Mouse (Mus musculus) MEL (cell line): Measurements from ENCODE around the gene Dnaic1. TPM values are rescaled to one million over a fixed set of nuclear protein-coding genes. Genes with fewer than 3 reads are reported as not detected.

Experiments used
- DNase-seq: peaks from one replicate; pipeline ENCODE4 v3.0.0; 2011; ENCODE audit warnings: low read depth, low spot score
- H3K27ac ChIP-seq: 2 replicates; pipeline ENCODE4 v1.5.1; 2012; ENCODE audit warnings: low read depth, mild to moderate bottlenecking, control low read depth, low read length, moderate library complexity; ENCODE audit not compliant: control insufficient read depth
- H3K27me3 ChIP-seq, 2 experiments: fragments of 150-350 bp in 1 of 2; sonication (generic) in 1 of 2; 2 replicates each; pipeline ENCODE4 v1.6.1; 2012; ENCODE audit warnings: low read length in 2 of 2, mild to moderate bottlenecking in 2 of 2, improper control_type of control experiment in 1 of 2, moderate library complexity in 1 of 2; ENCODE audit not compliant: insufficient read depth in 2 of 2, control insufficient read depth in 1 of 2
- H3K36me3 ChIP-seq, 2 experiments: 2 replicates each; pipeline ENCODE4 v1.6.1; 2012 to 2014; ENCODE audit warnings: low read length in 2 of 2, improper control_type of control experiment in 1 of 2, inconsistent platforms in 1 of 2, mild to moderate bottlenecking in 1 of 2; ENCODE audit not compliant: insufficient read depth in 2 of 2, control insufficient read depth in 1 of 2
- H3K4me1 ChIP-seq, 2 experiments: fragments of 150-350 bp in 1 of 2; sonication (generic) in 1 of 2; 2 replicates each; pipeline ENCODE4 v1.6.1; 2012; ENCODE audit warnings: low read length in 2 of 2, improper control_type of control experiment in 1 of 2, mild to moderate bottlenecking in 1 of 2; ENCODE audit not compliant: insufficient read depth in 2 of 2, control insufficient read depth in 1 of 2
- H3K4me3 ChIP-seq, 2 experiments: fragments of 150-350 bp in 1 of 2; sonication (generic) in 1 of 2; 2 replicates each; pipeline ENCODE4 v1.5.1; 2012; ENCODE audit warnings: low read depth in 2 of 2, low read length in 2 of 2, mild to moderate bottlenecking in 2 of 2, moderate library complexity in 2 of 2, control low read depth in 1 of 2, improper control_type of control experiment in 1 of 2; ENCODE audit not compliant: control insufficient read depth in 1 of 2, insufficient read depth in 1 of 2
- H3K79me2 ChIP-seq: 2 replicates; pipeline ENCODE4 v1.6.1; 2012; ENCODE audit warnings: mild to moderate bottlenecking, low read length, moderate library complexity; ENCODE audit not compliant: control insufficient read depth, poor library complexity, insufficient read depth
- H3K9ac ChIP-seq: 2 replicates; pipeline ENCODE4 v1.6.1; 2012; ENCODE audit warnings: low read depth, mild to moderate bottlenecking, control low read depth, low read length, moderate library complexity; ENCODE audit not compliant: control insufficient read depth, poor library complexity, severe bottlenecking
- H3K9me3 ChIP-seq: fragments of 150-350 bp; sonication (generic); replicated peaks from 2 replicates; pipeline ENCODE4 v1.6.1; 2012; ENCODE audit warnings: mild to moderate bottlenecking, low read length, improper control_type of control experiment, moderate library complexity; ENCODE audit not compliant: insufficient read depth
- CTCF ChIP-seq, 3 experiments: IDR thresholded peaks in 2 of 3; conservative IDR thresholded peaks in 1 of 3; 2 replicates each; pipeline ENCODE4 v1.5.1; 2011 to 2012; ENCODE audit warnings: low read length in 3 of 3, low read depth in 2 of 3, mild to moderate bottlenecking in 2 of 3, improper control_type of control experiment in 1 of 3, inconsistent platforms in 1 of 3, mixed read lengths in 1 of 3, moderate library complexity in 1 of 3; ENCODE audit not compliant: control insufficient read depth in 1 of 3, insufficient read depth in 1 of 3, poor library complexity in 1 of 3, severe bottlenecking in 1 of 3
- E2F4 ChIP-seq: IDR thresholded peaks from 2 replicates; pipeline ENCODE4 v1.6.1; 2011; ENCODE audit warnings: low read depth, low read length, improper control_type of control experiment, borderline replicate concordance
- ELF1 ChIP-seq: IDR thresholded peaks from 2 replicates; pipeline ENCODE4 v1.6.1; 2014; ENCODE audit warnings: low read depth, mild to moderate bottlenecking, inconsistent platforms, low read length, improper control_type of control experiment, moderate library complexity
- GATA1 ChIP-seq: IDR thresholded peaks from 2 replicates; pipeline ENCODE4 v1.6.1; 2011; ENCODE audit warnings: low read depth, low read length, improper control_type of control experiment
- HCFC1 ChIP-seq: IDR thresholded peaks from 2 replicates; pipeline ENCODE4 v1.6.1; 2012; ENCODE audit warnings: low read depth, mild to moderate bottlenecking, inconsistent platforms, low read length, improper control_type of control experiment, moderate library complexity
- MAFK ChIP-seq: IDR thresholded peaks from 2 replicates; pipeline ENCODE4 v1.6.1; 2011; ENCODE audit warnings: low read depth, mild to moderate bottlenecking, low read length, improper control_type of control experiment, borderline replicate concordance
- MAX ChIP-seq: IDR thresholded peaks from 2 replicates; pipeline ENCODE4 v1.6.1; 2011; ENCODE audit warnings: low read length, improper control_type of control experiment
- MYC ChIP-seq: IDR thresholded peaks from 2 replicates; pipeline ENCODE4 v1.6.1; 2011; ENCODE audit warnings: low read depth, mild to moderate bottlenecking, low read length, improper control_type of control experiment, moderate library complexity
- POLR2AphosphoS2 ChIP-seq: IDR thresholded peaks from 2 replicates; pipeline ENCODE4 v1.6.1; 2011; ENCODE audit warnings: low read length, improper control_type of control experiment
- RAD21 ChIP-seq: IDR thresholded peaks from 2 replicates; pipeline ENCODE4 v1.6.1; 2011; ENCODE audit warnings: mild to moderate bottlenecking, low read depth, low read length, improper control_type of control experiment
- SMC3 ChIP-seq: IDR thresholded peaks from 2 replicates; pipeline ENCODE4 v1.6.1; 2011; ENCODE audit warnings: low read depth, low read length, improper control_type of control experiment
- UBTF ChIP-seq: IDR thresholded peaks from 2 replicates; pipeline ENCODE4 v1.6.1; 2012; ENCODE audit warnings: low read depth, mild to moderate bottlenecking, inconsistent platforms, low read length, improper control_type of control experiment, moderate library complexity, borderline replicate concordance; ENCODE audit not compliant: insufficient read depth
- ZC3H11A ChIP-seq: IDR thresholded peaks from 2 replicates; pipeline ENCODE4 v1.6.1; 2012; ENCODE audit warnings: low read depth, mild to moderate bottlenecking, inconsistent platforms, low read length, improper control_type of control experiment
- ZKSCAN1 ChIP-seq: IDR thresholded peaks from 2 replicates; pipeline ENCODE4 v1.6.1; 2012; ENCODE audit warnings: low read depth, mild to moderate bottlenecking, inconsistent platforms, low read length, improper control_type of control experiment, moderate library complexity
- polyA plus RNA-seq, 2 experiments: library from polyadenylated mRNA; stranded (reverse) in 1 of 2; unstranded in 1 of 2; fragments of >175 nt in 1 of 2; fragments of >200 nt in 1 of 2; gene quantifications; 2 replicates each; pipeline versions ENCODE4 v1.2.1 to v1.2.4; 2012; ENCODE audit warnings: low replicate concordance in 2 of 2, low read depth in 1 of 2; ENCODE audit not compliant: insufficient read length in 2 of 2, insufficient read depth in 1 of 2, missing spikeins in 1 of 2
- total RNA-seq: library from RNA; depleted of rRNA; stranded (reverse); fragments of 300-350 nt; gene quantifications from 2 replicates; pipeline ENCODE4 v1.2.3, GENCODE M21; 2012

Gene Dnaic1
- total and polyA plus RNA-seq, 3 experiments, result not detected

DNA sequence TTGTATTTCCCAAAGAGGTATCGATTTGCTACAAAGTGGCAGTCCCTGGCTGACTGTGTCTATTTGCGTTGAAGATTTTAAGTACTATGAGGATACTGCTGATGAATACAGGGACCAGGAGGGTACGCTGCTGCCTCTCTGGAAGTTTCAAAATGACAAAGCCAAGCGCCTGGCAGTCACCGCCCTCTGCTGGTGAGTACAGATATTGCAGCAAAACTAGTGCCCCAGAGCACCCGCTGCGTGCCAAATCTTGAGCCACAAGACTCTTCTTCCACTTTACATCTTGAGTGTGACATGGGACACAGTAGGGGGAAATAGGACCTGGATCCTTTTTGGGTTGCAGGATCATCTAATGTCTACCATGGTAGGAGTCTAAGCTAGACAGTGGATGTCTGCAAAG is 44.6 kb downstream of the Dnaic1 start:
- no peaks in the 10 kb centered on the region for H3K36me3 ChIP-seq
- no peaks in the 10 kb centered on the region for H3K9me3 ChIP-seq
- no peak for TF ChIP-seq ZKSCAN1
- TF ChIP-seq RAD21, result peak; percentile 83
- no peak for TF ChIP-seq MAX
- TF ChIP-seq ZC3H11A, result peak; percentile 78
- no peak for TF ChIP-seq HCFC1
- peak; percentile 80 to 92 (median 91) for TF ChIP-seq CTCF (IDR thresholded peaks at IDR 0.05 in 2 of 3, conservative IDR thresholded peaks at IDR 0.05 in 1 of 3; ENCODE audit: control insufficient read depth in 1 of 3, insufficient read depth in 1 of 3, low read depth in 2 of 3, low read length in 3 of 3, poor library complexity in 1 of 3, severe bottlenecking in 1 of 3)
- TF ChIP-seq SMC3, result peak; percentile 93
- TF ChIP-seq MAFK, result no peak
- no peak overlapping the region for H3K9ac ChIP-seq
- H3K4me3 ChIP-seq, result no peak overlapping the region
- peak; percentile 70 for DNase-seq
- no peak overlapping the region for H3K27ac ChIP-seq
- H3K79me2 ChIP-seq, result no peaks in the 10 kb centered on the region
- H3K4me1 ChIP-seq, result no peaks in the 10 kb centered on the region
- peaks cover 4 to 8% of the 10 kb centered on the region in 2 experiments for H3K27me3 ChIP-seq

- Histone ChIP-seq H3K79me2 (no peaks in the 10 kb centered on the region), H3K4me3 (no peak overlapping the region), H3K9me3 (no peaks in the 10 kb centered on the region), H3K9ac (no peak overlapping the region), H3K27ac (no peak overlapping the region), H3K27me3 (peaks cover 4 to 10% of the 10 kb centered on the region in 2 experiments), H3K4me1 (no peaks in the 10 kb centered on the region), H3K36me3 (no peaks in the 10 kb centered on the region)
- peak in 2 of 3 experiments; percentile 25 to 29; a peak in 3 of 6 replicates for TF ChIP-seq CTCF (IDR thresholded peaks at IDR 0.05 in 2 of 3, conservative IDR thresholded peaks at IDR 0.05 in 1 of 3; ENCODE audit: control insufficient read depth in 1 of 3, insufficient read depth in 1 of 3, low read depth in 2 of 3, low read length in 3 of 3, poor library complexity in 1 of 3, severe bottlenecking in 1 of 3)
- no peak for TF ChIP-seq E2F4
- no peak for TF ChIP-seq GATA1
- TF ChIP-seq SMC3, result peak; percentile 36
- DNase-seq, result peak; percentile 8
These were observed 46.4 kb downstream of the Dnaic1 start for GRCm38 (mm10) chr4:41615661-41616599.

DNA sequence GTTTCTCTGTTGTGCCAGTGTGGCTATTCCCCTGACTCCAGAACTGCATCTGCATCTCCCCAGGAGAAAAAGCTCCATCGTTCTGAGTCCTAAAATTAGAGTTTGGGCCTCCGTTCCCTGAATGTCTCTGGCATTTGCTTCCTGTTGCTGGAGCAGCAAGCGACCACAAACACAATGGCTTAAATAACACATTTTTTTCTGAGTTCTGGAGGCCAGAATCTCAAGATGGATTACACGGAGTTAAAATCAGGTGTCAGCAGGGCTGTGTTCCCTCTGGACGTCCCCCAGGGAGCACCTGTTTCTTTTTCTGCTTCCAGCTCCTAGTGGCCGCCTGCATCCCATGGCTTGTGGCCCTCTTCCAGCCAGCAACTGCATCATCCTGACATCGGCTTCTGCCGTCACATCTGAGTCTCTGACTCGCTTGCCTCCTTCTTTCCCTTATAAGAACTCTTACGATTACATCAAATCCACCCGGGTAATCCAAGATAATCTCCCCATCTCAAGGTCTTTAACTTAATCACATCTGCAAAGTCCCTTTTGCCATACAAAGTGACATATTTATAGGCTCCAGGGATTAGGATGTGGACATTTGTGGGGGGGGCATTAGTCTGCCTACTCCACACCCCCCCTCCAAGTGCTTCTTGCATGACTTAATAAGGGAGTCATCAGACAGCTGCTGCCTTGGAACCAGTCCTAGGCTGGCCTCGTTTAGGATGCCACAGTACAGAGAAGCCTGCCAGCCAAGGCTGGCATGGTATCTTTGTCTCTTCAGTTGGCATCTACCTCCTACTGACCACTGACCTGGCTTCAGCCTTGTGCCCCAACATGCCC is 49.6 kb downstream of the Dnaic1 start:
- no peak overlapping the region for H3K27ac ChIP-seq
- DNase-seq, result no peak
- H3K9ac ChIP-seq, result no peak overlapping the region
- H3K9me3 ChIP-seq, result no peaks in the 10 kb centered on the region
- H3K79me2 ChIP-seq, result no peaks in the 10 kb centered on the region
- H3K27me3 ChIP-seq, result peaks cover 3 to 7% of the 10 kb centered on the region in 2 experiments
- TF ChIP-seq ELF1, result no peak
- TF ChIP-seq ZC3H11A, result no peak
- no peak for TF ChIP-seq POLR2AphosphoS2
- no peak for TF ChIP-seq MYC
- TF ChIP-seq UBTF, result no peak
- H3K36me3 ChIP-seq, result no peaks in the 10 kb centered on the region
- no peaks in the 10 kb centered on the region for H3K4me1 ChIP-seq
- H3K4me3 ChIP-seq, result no peak overlapping the region
